ENCODE assay signal across 9 mouse cellular contexts in genomic region chr4:133839385-133839826, GRCm38 (mm10). TPM values are rescaled to one million over a fixed set of nuclear protein-coding genes. Genes with fewer than 3 reads are reported as not detected.
DNase-seq lines count a peak whose midpoint lies in the region; ATAC-seq and TF ChIP-seq lines count a peak whose summit lies in the region.
"Had no signal": no experiment of that assay in that cellular context is flagged by ENCODE, and none has a peak within 500 bp of the region (broad histone marks: within the 10 kb centered on the region; RNA-seq: fewer than 3 reads in every experiment).

No protein-coding gene starts in this region.

- no peaks in the 10 kb centered on the region for H3K79me2 ChIP-seq in CH12.LX (replicated peaks; ENCODE audit: control insufficient read depth, extremely low read depth, insufficient read depth, poor library complexity, severe bottlenecking)

- in situ Hi-C loops in CH12.LX (cut with MboI; ENCODE audit: low pct_ligation_motif_present, low pct_unique_long_range_greater_than_20kb, low sequenced_read_pairs), result no loop called here

- dilution Hi-C loops in CH12.LX (cut with MboI; ENCODE audit: extremely low pct_ligation_motif_present, extremely low pct_unique_long_range_greater_than_20kb, low sequenced_read_pairs), result no loop called here

- 59% methylated on average over 4 of the region's 4 CpGs for WGBS in liver, embryonic 11.5 days
- WGBS in limb, embryonic 10.5 days, result 76% methylated on average over 4 of the region's 4 CpGs

- no peaks in the 10 kb centered on the region for H3K36me3 ChIP-seq in liver, embryonic 11.5 days (ENCODE audit: control insufficient read depth, insufficient read depth, low read length)
- no peaks in the 10 kb centered on the region for H3K36me3 ChIP-seq in CH12.LX (replicated peaks in 1 of 2; ENCODE audit: control insufficient read depth in 1 of 2, insufficient read depth in 1 of 2, low read length in 1 of 2)
- H3K36me3 ChIP-seq in limb, embryonic 10.5 days, result no peaks in the 10 kb centered on the region

- no peak overlapping the region for H3K9ac ChIP-seq in liver, embryonic 11.5 days (ENCODE audit: low read depth, low read length)
- no peak overlapping the region for H3K9ac ChIP-seq in CH12.LX (ENCODE audit: insufficient read depth, low read depth)

- no peak for ATAC-seq in liver, embryonic 11.5 days (replicated peaks; ENCODE audit: low FRiP score)
- ATAC-seq: forebrain, embryonic 14.5 days had no signal

- H3K27ac ChIP-seq in liver, embryonic 11.5 days (ENCODE audit: low read depth, low read length), result no peak overlapping the region
- H3K27ac ChIP-seq in CH12.LX (ENCODE audit: insufficient read depth, low read depth), result peak overlapping the region; percentile 55
- H3K27ac ChIP-seq in limb, embryonic 10.5 days, result no peak overlapping the region

- peak; percentile 90 for TF ChIP-seq EP300 in CH12.LX (IDR thresholded peaks at IDR 0.05; ENCODE audit: low read length)

- TF ChIP-seq CTCF in CH12.LX (conservative IDR thresholded peaks at IDR 0.05 in 1 of 2, IDR thresholded peaks at IDR 0.05 in 1 of 2; ENCODE audit: low read depth in 2 of 2, low read length in 2 of 2), result peak; percentile 45 to 71; a peak in 3 of 4 replicates

- peak; percentile 57 to 68 for DNase-seq in cerebellum, postnatal 10 days
- no peak for DNase-seq in cerebellum, adult 9-11 months
- DNase-seq in liver (peak; percentile 63), CH12.LX (ENCODE audit: extremely low read depth) (peak; percentile 86)
- no peak for DNase-seq in liver, embryonic 11.5 days (ENCODE audit: low spot score)
- DNase-seq in limb, embryonic 10.5 days (ENCODE audit: low spot score), result peak; percentile 49
- DNase-seq in natural killer cell, adult 2 months (ENCODE audit: low spot score in 2 of 2), result no peak
- no peak for DNase-seq in urinary bladder, postnatal 36 days (ENCODE audit: low spot score in 2 of 2)

- no peak overlapping the region for H3K4me2 ChIP-seq in liver, embryonic 11.5 days
- no peak overlapping the region for H3K4me2 ChIP-seq in CH12.LX (ENCODE audit: insufficient read depth, low read depth, poor library complexity, severe bottlenecking)

- 0 out of 2 replicates have a peak, but pooled peaks cover 3% of the 10 kb centered on the region for H3K4me1 ChIP-seq in liver, embryonic 11.5 days (replicated peaks; ENCODE audit: control insufficient read depth, insufficient read depth, low read length)
- H3K4me1 ChIP-seq in CH12.LX (ENCODE audit: control insufficient read depth in 1 of 2, insufficient read depth in 2 of 2), result peaks cover 19 to 32% of the 10 kb centered on the region in 2 experiments
- peaks cover 8% of the 10 kb centered on the region; the same call in 1 of the 2 replicates for H3K4me1 ChIP-seq in limb, embryonic 10.5 days

- no peak; the same call in 1 of the 2 replicates for TF ChIP-seq RAD21 in CH12.LX (IDR thresholded peaks at IDR 0.05; ENCODE audit: low read depth, low read length)

- no peaks in the 10 kb centered on the region for H3K9me3 ChIP-seq in liver, embryonic 11.5 days (ENCODE audit: control insufficient read depth, low read length)
- H3K9me3 ChIP-seq in CH12.LX (replicated peaks; ENCODE audit: low read length), result no peaks in the 10 kb centered on the region
- no peaks in the 10 kb centered on the region for H3K9me3 ChIP-seq in limb, embryonic 10.5 days (replicated peaks)

- no peak overlapping the region for H3K4me3 ChIP-seq in liver, embryonic 11.5 days (ENCODE audit: low read depth, low read length)
- H3K4me3 ChIP-seq in CH12.LX (replicated peaks in 1 of 3; ENCODE audit: low read depth in 2 of 3, low read length in 2 of 3, poor library complexity in 1 of 3), result no peak overlapping the region
- no peak overlapping the region for H3K4me3 ChIP-seq in limb, embryonic 10.5 days

- no peaks in the 10 kb centered on the region for H3K27me3 ChIP-seq in liver, embryonic 11.5 days (replicated peaks; ENCODE audit: control insufficient read depth, insufficient read depth, low read length)
- no peaks in the 10 kb centered on the region for H3K27me3 ChIP-seq in CH12.LX (replicated peaks)
- no peaks in the 10 kb centered on the region for H3K27me3 ChIP-seq in limb, embryonic 10.5 days (ENCODE audit: low read depth, poor library complexity, severe bottlenecking)

- no peak for TF ChIP-seq POLR2A in CH12.LX (IDR thresholded peaks at IDR 0.05; ENCODE audit: low read depth, low read length)

TF ChIP-seq in CH12.LX, 34 proteins besides CTCF, POLR2A, EP300 and RAD21:
- TF ChIP-seq IRF4 (IDR thresholded peaks at IDR 0.05; ENCODE audit: low read depth, low read length) (peak; percentile 88), PAX5 (IDR thresholded peaks at IDR 0.05; ENCODE audit: low read length) (no peak), CHD1 (IDR thresholded peaks at IDR 0.05; ENCODE audit: low read depth, low read length) (no peak), NRF1 (IDR thresholded peaks at IDR 0.05; ENCODE audit: low read depth, low read length) (no peak), MAX (IDR thresholded peaks at IDR 0.05; ENCODE audit: low read length) (no peak), JUND (conservative IDR thresholded peaks at IDR 0.05; ENCODE audit: low read depth, low read length) (peak; percentile 85), POLR2AphosphoS2 (IDR thresholded peaks at IDR 0.05; ENCODE audit: low read depth, low read length) (no peak), E2F4 (IDR thresholded peaks at IDR 0.05; ENCODE audit: insufficient replicate concordance, low read depth, low read length) (no peak), JUN (IDR thresholded peaks at IDR 0.05; ENCODE audit: insufficient read depth, low read depth, low read length) (peak; percentile 34; the same call in 1 of the 2 replicates), USF1 (IDR thresholded peaks at IDR 0.05; ENCODE audit: low read depth, low read length) (no peak), ZNF384 (IDR thresholded peaks at IDR 0.05; ENCODE audit: low read depth, low read length) (peak; percentile 65), RCOR1 (conservative IDR thresholded peaks at IDR 0.05; ENCODE audit: low read depth, low read length) (no peak), KAT2A (IDR thresholded peaks at IDR 0.05; ENCODE audit: insufficient replicate concordance, low read length) (no peak), MAZ (IDR thresholded peaks at IDR 0.05; ENCODE audit: low read depth, low read length) (no peak), ZMIZ1 (IDR thresholded peaks at IDR 0.05; ENCODE audit: low read depth, low read length) (no peak), MEF2A (IDR thresholded peaks at IDR 0.05; ENCODE audit: borderline replicate concordance, low read depth, low read length) (peak; percentile 67; the same call in 1 of the 2 replicates), GABPA (IDR thresholded peaks at IDR 0.05; ENCODE audit: insufficient replicate concordance, low read depth, low read length) (no peak), SMC3 (IDR thresholded peaks at IDR 0.05; ENCODE audit: low read depth, low read length) (peak; percentile 18; the same call in 1 of the 2 replicates), TBP (conservative IDR thresholded peaks at IDR 0.05; ENCODE audit: low read depth, low read length) (0 out of 2 replicates have a peak, but pooled peaks have one; percentile 25), MXI1 (IDR thresholded peaks at IDR 0.05; ENCODE audit: low read depth, low read length) (no peak), MYC (IDR thresholded peaks at IDR 0.05; ENCODE audit: low read depth, low read length) (peak; percentile 75), ZC3H11A (IDR thresholded peaks at IDR 0.05; ENCODE audit: low read depth, low read length) (no peak), ZKSCAN1 (IDR thresholded peaks at IDR 0.05; ENCODE audit: borderline replicate concordance, low read depth, low read length) (no peak), ETS1 (conservative IDR thresholded peaks at IDR 0.05; ENCODE audit: low read depth, low read length) (peak; percentile 68), NELFE (IDR thresholded peaks at IDR 0.05; ENCODE audit: low read depth, low read length) (0 out of 2 replicates have a peak, but pooled peaks have one; percentile 14), ELF1 (IDR thresholded peaks at IDR 0.05; ENCODE audit: low read depth, low read length) (no peak), SIN3A (IDR thresholded peaks at IDR 0.05; ENCODE audit: low read length) (no peak), HCFC1 (IDR thresholded peaks at IDR 0.05; ENCODE audit: low read depth, low read length) (peak; percentile 21; the same call in 1 of the 2 replicates), BHLHE40 (IDR thresholded peaks at IDR 0.05; ENCODE audit: low read depth, low read length) (peak; percentile 73), TCF12 (IDR thresholded peaks at IDR 0.05; ENCODE audit: low read depth, low read length) (peak; percentile 87), CHD2 (IDR thresholded peaks at IDR 0.05; ENCODE audit: low read length) (peak; percentile 69), USF2 (conservative IDR thresholded peaks at IDR 0.05; ENCODE audit: low read depth, low read length) (no peak), UBTF (IDR thresholded peaks at IDR 0.05; ENCODE audit: low read depth, low read length) (no peak), MAFK (IDR thresholded peaks at IDR 0.05; ENCODE audit: insufficient replicate concordance, low read length) (peak; percentile 89)

RNA-seq across cellular contexts. Expression of gene Rps6ka1, which starts 48.2 kb away (rescaled TPM):
- 66.5 and 74.7 TPM in 2 replicates for polyA plus RNA-seq in liver, embryonic 11.5 days (2014; fragmentation: Nextera tagmentation; extraction: Ambion mirVana)
- total RNA-seq in CH12.LX (2012; rRNA removed) (118 and 130 TPM in 2 replicates), CH12.LX (2014; rRNA removed) (70.4 and 72.5 TPM in 2 replicates)
- polyA plus RNA-seq in CH12.LX (2012; ENCODE audit: insufficient read length, low read depth), result 113 and 123 TPM in 2 replicates
- 52.1 and 53.3 TPM in 2 replicates for polyA plus RNA-seq in limb, embryonic 10.5 days (2016; fragmentation: Nextera tagmentation; extraction: Ambion mirVana)

Comparison
In these comparisons a context has a peak if more than half of its experiments do, and no peak if none do; other contexts are left out.
1. DNase-seq: peak in cerebellum, postnatal 10 days (2 of 2), liver (single experiment), CH12.LX (single experiment) and limb, embryonic 10.5 days (single experiment); none in cerebellum, adult 9-11 months (single experiment), liver, embryonic 11.5 days (single experiment), natural killer cell, adult 2 months (0 of 2) and urinary bladder, postnatal 36 days (0 of 2).